Mouse (Mus musculus): Measurements from ENCODE around the gene Cdc16. TPM values are rescaled to one million over a fixed set of nuclear protein-coding genes. Genes with fewer than 3 reads are reported as not detected.
A peak's percentile ranks its signal among the peaks of the same experiment; 100 is the strongest.

The Cdc16 gene
- polyA plus RNA-seq, 1 experiment from 2014 or later = 173 TPM

- no peaks in the 10 kb centered on the region for H3K36me3 ChIP-seq (replicated peaks; ENCODE audit: control insufficient read depth, insufficient read depth)
- DNase-seq (ENCODE audit: low spot score) = peak; percentile 80
- H3K27me3 ChIP-seq (ENCODE audit: control insufficient read depth, insufficient read depth, low read length) = no peaks in the 10 kb centered on the region
- no peak overlapping the region for H3K27ac ChIP-seq
- WGBS = 21% methylated on average over 2 of the region's 2 CpGs
- no peak overlapping the region for H3K4me3 ChIP-seq (replicated peaks; ENCODE audit: low read length)
- no peak overlapping the region for H3K9ac ChIP-seq
- no peak for ATAC-seq (ENCODE audit: low FRiP score)
- H3K4me2 ChIP-seq (replicated peaks) = no peak overlapping the region
- peaks cover 11% of the 10 kb centered on the region for H3K4me1 ChIP-seq (replicated peaks; ENCODE audit: control insufficient read depth, insufficient read depth, low read length)
- no peaks in the 10 kb centered on the region for H3K9me3 ChIP-seq (ENCODE audit: control insufficient read depth, low read length)
Measured at GRCm38 (mm10) chr8:13753680-13754079, 3.8 kb upstream of the Cdc16 start.

- no peak overlapping the region for H3K4me3 ChIP-seq (replicated peaks; ENCODE audit: low read length)
- 69% methylated on average over 7 of the region's 7 CpGs for WGBS
- peak overlapping the region; percentile 94; the same call in 1 of the 2 replicates for H3K9ac ChIP-seq
- no peak for ATAC-seq (ENCODE audit: low FRiP score)
- H3K9me3 ChIP-seq (ENCODE audit: control insufficient read depth, low read length) = no peaks in the 10 kb centered on the region
- H3K36me3 ChIP-seq (replicated peaks; ENCODE audit: control insufficient read depth, insufficient read depth) = peaks cover 16% of the 10 kb centered on the region
- H3K4me2 ChIP-seq (replicated peaks) = peak overlapping the region; percentile 80; the same call in 1 of the 2 replicates
- peaks cover 19% of the 10 kb centered on the region for H3K4me1 ChIP-seq (replicated peaks; ENCODE audit: control insufficient read depth, insufficient read depth, low read length)
- no peak for DNase-seq (ENCODE audit: low spot score)
- H3K27ac ChIP-seq = no peak overlapping the region
- no peaks in the 10 kb centered on the region for H3K27me3 ChIP-seq (ENCODE audit: control insufficient read depth, insufficient read depth, low read length)
Measured at GRCm38 (mm10) chr8:13756480-13756879, 996 bp upstream of the Cdc16 start.

- Histone ChIP-seq H3K4me2 (replicated peaks) (peak overlapping the region; percentile 80), H3K9ac (peak overlapping the region; percentile 94), H3K27ac (peak overlapping the region; percentile 76; the same call in 1 of the 2 replicates), H3K36me3 (replicated peaks; ENCODE audit: control insufficient read depth, insufficient read depth) (peaks cover 32% of the 10 kb centered on the region), H3K4me3 (replicated peaks; ENCODE audit: low read length) (peak overlapping the region; percentile 99), H3K9me3 (ENCODE audit: control insufficient read depth, low read length) (no peaks in the 10 kb centered on the region), H3K4me1 (replicated peaks; ENCODE audit: control insufficient read depth, insufficient read depth, low read length) (peaks cover 19% of the 10 kb centered on the region), H3K27me3 (ENCODE audit: control insufficient read depth, insufficient read depth, low read length) (no peaks in the 10 kb centered on the region)
- ATAC-seq (ENCODE audit: low FRiP score) = peak; percentile 71
- peak; percentile 52 for DNase-seq (ENCODE audit: low spot score)
- WGBS = 2% methylated on average over 38 of the region's 38 CpGs
Measured at GRCm38 (mm10) chr8:13757805-13758727, 590 bp downstream of the Cdc16 start.

GRCm38 (mm10) chr8:13769206-13769605 is 11.7 kb downstream of the Cdc16 start:
- no peaks in the 10 kb centered on the region for H3K27me3 ChIP-seq (ENCODE audit: control insufficient read depth, insufficient read depth, low read length)
- DNase-seq (ENCODE audit: low spot score) = no peak
- H3K36me3 ChIP-seq (replicated peaks; ENCODE audit: control insufficient read depth, insufficient read depth) = peaks cover 98% of the 10 kb centered on the region
- H3K9me3 ChIP-seq (ENCODE audit: control insufficient read depth, low read length) = no peaks in the 10 kb centered on the region
- H3K4me2 ChIP-seq (replicated peaks) = no peak overlapping the region
- H3K4me3 ChIP-seq (replicated peaks; ENCODE audit: low read length) = no peak overlapping the region
- H3K9ac ChIP-seq = no peak overlapping the region
- WGBS = 90% methylated on average over 11 of the region's 11 CpGs
- ATAC-seq (ENCODE audit: low FRiP score) = no peak
- H3K4me1 ChIP-seq (replicated peaks; ENCODE audit: control insufficient read depth, insufficient read depth, low read length) = no peaks in the 10 kb centered on the region
- H3K27ac ChIP-seq = no peak overlapping the region

- Histone ChIP-seq H3K9ac (no peak overlapping the region), H3K4me3 (replicated peaks; ENCODE audit: low read length) (no peak overlapping the region), H3K27me3 (ENCODE audit: control insufficient read depth, insufficient read depth, low read length) (no peaks in the 10 kb centered on the region), H3K27ac (no peak overlapping the region), H3K9me3 (ENCODE audit: control insufficient read depth, low read length) (no peaks in the 10 kb centered on the region), H3K4me2 (replicated peaks) (no peak overlapping the region), H3K4me1 (replicated peaks; ENCODE audit: control insufficient read depth, insufficient read depth, low read length) (peaks cover 7% of the 10 kb centered on the region; the same call in 1 of the 2 replicates), H3K36me3 (replicated peaks; ENCODE audit: control insufficient read depth, insufficient read depth) (peaks cover 72% of the 10 kb centered on the region)
- ATAC-seq (ENCODE audit: low FRiP score) (no peak), DNase-seq (ENCODE audit: low spot score) (no peak)
- WGBS = 84% methylated on average over 3 of the region's 3 CpGs
Measured at GRCm38 (mm10) chr8:13780536-13780935, 23.1 kb downstream of the Cdc16 start.

GRCm38 (mm10) chr8:13785250-13785763 is 27.8 kb downstream of the Cdc16 start, which contains the start of gene Upf3a:
Gene Upf3a (plus strand): TSS chr8:13785615.
- peak within 1 kb of the TSS; percentile 48 for H3K4me3 ChIP-seq (replicated peaks; ENCODE audit: low read length)
- no peaks in the 10 kb centered on the region for H3K27me3 ChIP-seq (ENCODE audit: control insufficient read depth, insufficient read depth, low read length)
- DNase-seq (ENCODE audit: low spot score) (peak; percentile 96), ATAC-seq (ENCODE audit: low FRiP score) (peak; percentile 97)
- H3K9ac ChIP-seq = peak within 1 kb of the TSS; percentile 81
- WGBS = under 1% methylated on average over 47 of the region's 47 CpGs
- H3K4me2 ChIP-seq (replicated peaks) = peak within 1 kb of the TSS; percentile 90
- H3K27ac ChIP-seq = peak within 1 kb of the TSS; percentile 96
- H3K36me3 ChIP-seq (replicated peaks; ENCODE audit: control insufficient read depth, insufficient read depth) = peaks cover 37% of the 10 kb centered on the region
- H3K4me1 ChIP-seq (replicated peaks; ENCODE audit: control insufficient read depth, insufficient read depth, low read length) = peaks cover 17% of the 10 kb centered on the region
- H3K9me3 ChIP-seq (ENCODE audit: control insufficient read depth, low read length) = no peaks in the 10 kb centered on the region

- peak overlapping the region; percentile 96 for H3K27ac ChIP-seq
- under 1% methylated on average over 46 of the region's 47 CpGs for WGBS
- peak overlapping the region; percentile 90 for H3K4me2 ChIP-seq (replicated peaks)
- H3K27me3 ChIP-seq (ENCODE audit: control insufficient read depth, insufficient read depth, low read length) = no peaks in the 10 kb centered on the region
- ATAC-seq (ENCODE audit: low FRiP score) (peak; percentile 97), DNase-seq (ENCODE audit: low spot score) (peak; percentile 98)
- no peaks in the 10 kb centered on the region for H3K9me3 ChIP-seq (ENCODE audit: control insufficient read depth, low read length)
- H3K36me3 ChIP-seq (replicated peaks; ENCODE audit: control insufficient read depth, insufficient read depth) = peaks cover 32% of the 10 kb centered on the region
- H3K4me3 ChIP-seq (replicated peaks; ENCODE audit: low read length) = peak overlapping the region; percentile 48
- peak overlapping the region; percentile 81 for H3K9ac ChIP-seq
- peaks cover 17% of the 10 kb centered on the region for H3K4me1 ChIP-seq (replicated peaks; ENCODE audit: control insufficient read depth, insufficient read depth, low read length)
Measured at GRCm38 (mm10) chr8:13785764-13786299, 28.4 kb downstream of the Cdc16 start.

- H3K27me3 ChIP-seq (ENCODE audit: control insufficient read depth, insufficient read depth, low read length) = no peaks in the 10 kb centered on the region
- ATAC-seq (ENCODE audit: low FRiP score) = no peak
- H3K36me3 ChIP-seq (replicated peaks; ENCODE audit: control insufficient read depth, insufficient read depth) = peaks cover 41% of the 10 kb centered on the region
- no peaks in the 10 kb centered on the region for H3K9me3 ChIP-seq (ENCODE audit: control insufficient read depth, low read length)
- no peak overlapping the region for H3K9ac ChIP-seq
- H3K4me1 ChIP-seq (replicated peaks; ENCODE audit: control insufficient read depth, insufficient read depth, low read length) = peaks cover 14% of the 10 kb centered on the region
- 95% methylated on average over 8 of the region's 8 CpGs for WGBS
- H3K27ac ChIP-seq = no peak overlapping the region
- no peak overlapping the region for H3K4me2 ChIP-seq (replicated peaks)
- no peak overlapping the region for H3K4me3 ChIP-seq (replicated peaks; ENCODE audit: low read length)
- no peak for DNase-seq (ENCODE audit: low spot score)
Measured at GRCm38 (mm10) chr8:13789606-13790005, 32.1 kb downstream of the Cdc16 start.

- peaks cover 76% of the 10 kb centered on the region for H3K36me3 ChIP-seq (replicated peaks; ENCODE audit: control insufficient read depth, insufficient read depth)
- 91% methylated on average over 8 of the region's 8 CpGs for WGBS
- ATAC-seq (ENCODE audit: low FRiP score) = no peak
- no peak overlapping the region for H3K4me3 ChIP-seq (replicated peaks; ENCODE audit: low read length)
- no peak overlapping the region for H3K4me2 ChIP-seq (replicated peaks)
- H3K9me3 ChIP-seq (ENCODE audit: control insufficient read depth, low read length) = no peaks in the 10 kb centered on the region
- no peaks in the 10 kb centered on the region for H3K27me3 ChIP-seq (ENCODE audit: control insufficient read depth, insufficient read depth, low read length)
- DNase-seq (ENCODE audit: low spot score) = no peak
- no peak overlapping the region for H3K27ac ChIP-seq
- H3K4me1 ChIP-seq (replicated peaks; ENCODE audit: control insufficient read depth, insufficient read depth, low read length) = no peaks in the 10 kb centered on the region
- no peak overlapping the region for H3K9ac ChIP-seq
Measured at GRCm38 (mm10) chr8:13793097-13793745, 35.7 kb downstream of the Cdc16 start.

Data from hindbrain, embryonic 14.5 days (tissue).